Mouse (Mus musculus) Muller cell, postnatal 12 days (primary cell): ENCODE measurements at regions not wholly inside any gene's neighbourhood (a gene's known extent, or its start where the extent isn't known, plus 50 kb on each side); places are given as distances from the start of the nearest gene placed in this dataset.
"Not testable (repeated sequence)": the region's sequence is repeated elsewhere in the genome, so short reads cannot be mapped to it uniquely, and the experiment has no call there.

Experiments
- DNase-seq: peaks from one replicate; pipeline ENCODE4 v3.0.0-alpha.2; 2015; ENCODE audit errors: inconsistent ontology term

DNA sequence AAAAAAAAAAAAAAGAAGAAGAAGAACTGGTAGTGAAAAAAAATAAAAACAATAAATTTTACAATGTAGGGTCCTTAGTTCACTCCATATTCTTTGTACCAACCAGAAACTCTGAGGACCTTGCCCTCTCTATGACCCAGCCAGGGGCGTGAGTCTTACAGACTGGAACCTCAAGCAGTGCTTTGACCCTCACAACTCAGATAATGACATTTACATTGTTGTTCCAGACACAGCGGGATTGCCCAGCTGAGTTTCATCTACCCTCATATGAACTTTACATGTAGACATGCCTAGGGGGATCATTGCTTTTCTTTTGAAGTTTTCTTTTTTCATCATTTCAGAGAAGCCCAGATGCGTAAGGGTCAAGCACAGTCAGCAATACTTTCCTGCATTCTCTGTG, 1496.6 kb upstream of the 4931417E11Rik start:
- no peak for DNase-seq

DNA sequence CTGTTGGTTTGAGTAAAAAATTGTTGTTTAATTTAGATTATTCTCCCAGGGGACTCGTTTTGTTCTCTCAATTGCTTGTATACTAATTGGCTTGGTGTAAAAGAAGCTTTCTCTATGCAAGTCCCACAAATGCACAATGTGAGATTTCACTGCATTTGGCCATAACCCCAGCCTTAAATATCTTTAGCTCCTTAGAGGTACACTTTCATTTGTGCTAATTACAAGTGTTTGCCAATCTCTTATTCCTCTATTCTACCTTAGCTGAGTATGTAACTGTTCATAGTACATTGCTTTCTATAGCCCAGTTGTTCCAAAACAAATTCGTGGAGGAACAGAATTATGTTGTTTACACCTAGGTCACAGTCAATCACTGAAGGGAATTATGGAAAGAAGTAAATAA, 1459.0 kb upstream of the 4931417E11Rik start:
- DNase-seq, result no peak

DNA sequence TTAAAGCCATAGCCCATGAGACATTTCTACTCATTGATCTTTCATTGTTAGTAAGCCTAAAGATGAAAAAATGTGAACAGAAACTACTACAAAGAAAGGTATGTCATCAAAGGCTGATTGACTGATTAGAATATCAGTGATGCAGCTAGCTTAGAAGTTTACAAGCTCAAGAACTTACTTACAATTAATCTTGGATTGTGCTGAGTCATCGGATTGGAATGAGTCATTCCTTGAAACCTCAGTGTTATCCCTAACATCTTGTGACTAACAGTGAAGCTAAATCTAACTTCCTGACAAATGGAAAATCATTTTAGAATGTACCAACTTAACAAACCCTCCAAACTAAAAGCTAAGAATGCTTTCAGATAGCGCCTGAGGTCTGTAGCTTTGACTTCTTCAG, 1434.1 kb upstream of the 4931417E11Rik start:
- peak; percentile 1 for DNase-seq

DNA sequence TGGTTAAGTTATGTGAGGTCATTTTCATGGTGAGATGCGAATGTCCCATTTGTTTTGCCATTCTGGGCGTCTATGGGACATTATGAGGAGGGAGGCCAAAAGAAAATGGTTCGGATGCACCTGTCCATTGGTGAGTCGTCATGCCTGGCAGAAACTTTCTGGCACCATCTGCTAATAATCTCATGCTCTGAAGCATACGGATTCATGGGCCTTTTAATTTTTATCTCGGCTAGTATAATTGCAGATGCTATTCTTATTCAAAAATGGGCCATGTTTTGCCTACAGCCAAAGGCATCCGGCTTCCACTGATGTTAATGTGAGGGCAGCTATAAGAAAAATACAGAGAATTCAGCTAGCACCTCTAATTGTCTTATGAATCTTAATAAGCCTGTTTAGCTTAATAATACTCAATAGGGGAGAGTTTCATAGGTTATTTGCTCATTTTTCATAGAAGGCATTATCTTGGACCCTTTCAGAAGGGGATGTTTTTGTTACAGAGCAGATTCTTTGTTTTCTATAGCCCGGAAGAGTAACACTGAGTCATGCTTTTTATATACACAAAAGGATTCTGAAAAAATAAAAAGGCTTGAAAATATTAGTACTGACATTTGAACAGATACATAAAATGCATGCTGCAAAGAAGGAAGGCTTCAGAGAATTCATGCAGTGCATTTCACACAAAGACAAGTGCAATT, 1401.3 kb upstream of the 4931417E11Rik start:
- DNase-seq, result peak; percentile 71

DNA sequence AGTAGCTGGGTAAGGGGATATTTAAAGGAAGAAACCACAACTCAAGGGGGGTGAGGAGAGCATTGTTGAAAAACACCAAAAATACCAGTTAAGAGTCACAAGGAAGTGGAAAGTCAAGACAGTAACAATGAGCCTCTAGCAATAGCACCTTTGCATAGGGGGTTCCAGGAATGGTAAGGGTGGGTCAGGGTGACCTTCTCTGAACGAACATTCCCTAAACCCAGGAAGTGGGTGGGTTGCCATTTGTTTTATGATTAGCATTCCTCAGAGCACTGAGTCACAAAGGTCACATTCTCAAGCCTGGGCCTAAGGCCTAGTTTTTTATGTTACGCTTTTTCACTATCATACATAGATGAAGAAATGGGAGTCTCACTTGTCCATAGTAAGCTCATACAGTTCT, 1351.2 kb upstream of the 4931417E11Rik start:
- not testable (repeated sequence) for DNase-seq
